Mouse (Mus musculus): Measurements from ENCODE around the gene Trp73. TPM values are rescaled to one million over a fixed set of nuclear protein-coding genes. Genes with fewer than 3 reads are reported as not detected.

Trp73 gene
- total RNA-seq (2012; rRNA removed) = 2.6 and 4.5 TPM in 2 replicates

DNA sequence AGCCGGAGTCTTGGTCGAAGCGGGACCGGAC is at the start of gene Trp73:
TSS of gene Trp73 (minus strand) at position 27 of the 31 bp plus-strand sequence.
- in situ Hi-C loops (cut with MboI; ENCODE audit: low sequenced_read_pairs in 2 of 2, unreplicated experiment in 2 of 2) = no loop called here
- TF ChIP-seq ZC3H11A (IDR thresholded peaks at IDR 0.05; ENCODE audit: borderline replicate concordance, low read depth, low read length) = no peak
- no peak for TF ChIP-seq HCFC1 (IDR thresholded peaks at IDR 0.05; ENCODE audit: borderline replicate concordance, insufficient read depth, low read length)
- Histone ChIP-seq H3K27ac (ENCODE audit: insufficient read depth, low read depth, low read length, poor library complexity, severe bottlenecking) (no peak within 1 kb of the TSS), H3K9ac (ENCODE audit: insufficient read depth, low read depth, low read length, poor library complexity, severe bottlenecking) (peak within 1 kb of the TSS; percentile 40), H3K9me3 (ENCODE audit: control insufficient read depth, insufficient read depth, low read depth, low read length) (no peaks in the 10 kb centered on the region), H3K4me1 (ENCODE audit: control insufficient read depth in 2 of 2, insufficient read depth in 2 of 2, low read length in 2 of 2, poor library complexity in 1 of 2) (peaks cover 0 to 2% of the 10 kb centered on the region in 2 experiments; a peak in 1 of 4 replicates), H3K4me3 (ENCODE audit: insufficient read depth in 1 of 2, low read depth in 1 of 2, low read length in 2 of 2, poor library complexity in 1 of 2, severe bottlenecking in 1 of 2) (peak within 1 kb of the TSS; percentile 42 to 57; a peak in 3 of 4 replicates), H3K36me3 (ENCODE audit: control insufficient read depth, insufficient read depth, low read length, poor library complexity, severe bottlenecking) (no peaks in the 10 kb centered on the region)
- DNase-seq (ENCODE audit: low read depth, low spot score) = no peak

DNA sequence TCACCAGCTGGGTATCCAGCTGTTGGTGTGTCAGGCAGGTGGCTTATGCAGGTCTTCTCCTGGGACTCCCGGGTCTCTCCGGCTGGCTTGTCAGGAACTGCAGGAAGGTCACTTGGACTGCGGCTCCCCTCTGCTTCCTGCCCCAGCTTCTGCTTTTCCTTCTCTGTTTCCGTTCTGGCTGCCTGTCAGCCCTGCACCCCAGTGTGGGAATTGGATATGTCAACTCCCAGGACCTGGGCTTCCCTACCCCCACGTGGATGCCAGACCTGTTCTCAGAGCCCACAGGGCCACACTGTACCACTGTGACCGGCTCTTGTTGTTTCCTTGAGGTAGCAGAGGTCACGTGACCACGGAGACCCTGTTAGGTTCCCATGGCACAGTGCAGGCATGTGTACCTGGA is 48.9 kb upstream of the Trp73 start:
- Histone ChIP-seq H3K4me1 (ENCODE audit: control insufficient read depth in 2 of 2, insufficient read depth in 2 of 2, low read length in 2 of 2, poor library complexity in 1 of 2) (0 out of 4 replicates have a peak, but pooled peaks cover 0 to 4% of the 10 kb centered on the region in 2 experiments), H3K27ac (ENCODE audit: insufficient read depth, low read depth, low read length, poor library complexity, severe bottlenecking) (no peak overlapping the region), H3K9ac (ENCODE audit: insufficient read depth, low read depth, low read length, poor library complexity, severe bottlenecking) (no peak overlapping the region), H3K36me3 (ENCODE audit: control insufficient read depth, insufficient read depth, low read length, poor library complexity, severe bottlenecking) (no peaks in the 10 kb centered on the region), H3K9me3 (ENCODE audit: control insufficient read depth, insufficient read depth, low read depth, low read length) (no peaks in the 10 kb centered on the region), H3K4me3 (ENCODE audit: insufficient read depth in 1 of 2, low read depth in 1 of 2, low read length in 2 of 2, poor library complexity in 1 of 2, severe bottlenecking in 1 of 2) (no peak overlapping the region)
- DNase-seq (ENCODE audit: low read depth, low spot score) = no peak
- no peak for TF ChIP-seq ZNF384 (IDR thresholded peaks at IDR 0.05; ENCODE audit: low read depth, low read length)
- TF ChIP-seq CHD2 (IDR thresholded peaks at IDR 0.05; ENCODE audit: low read depth, low read length) = no peak
- TF ChIP-seq ZC3H11A (IDR thresholded peaks at IDR 0.05; ENCODE audit: borderline replicate concordance, low read depth, low read length) = no peak
- TF ChIP-seq HCFC1 (IDR thresholded peaks at IDR 0.05; ENCODE audit: borderline replicate concordance, insufficient read depth, low read length) = no peak
- no peak for TF ChIP-seq MAFK (IDR thresholded peaks at IDR 0.05; ENCODE audit: insufficient read depth, low read depth, low read length)
- in situ Hi-C loops (cut with MboI; ENCODE audit: low sequenced_read_pairs in 2 of 2, unreplicated experiment in 2 of 2) = no loop called here

DNA sequence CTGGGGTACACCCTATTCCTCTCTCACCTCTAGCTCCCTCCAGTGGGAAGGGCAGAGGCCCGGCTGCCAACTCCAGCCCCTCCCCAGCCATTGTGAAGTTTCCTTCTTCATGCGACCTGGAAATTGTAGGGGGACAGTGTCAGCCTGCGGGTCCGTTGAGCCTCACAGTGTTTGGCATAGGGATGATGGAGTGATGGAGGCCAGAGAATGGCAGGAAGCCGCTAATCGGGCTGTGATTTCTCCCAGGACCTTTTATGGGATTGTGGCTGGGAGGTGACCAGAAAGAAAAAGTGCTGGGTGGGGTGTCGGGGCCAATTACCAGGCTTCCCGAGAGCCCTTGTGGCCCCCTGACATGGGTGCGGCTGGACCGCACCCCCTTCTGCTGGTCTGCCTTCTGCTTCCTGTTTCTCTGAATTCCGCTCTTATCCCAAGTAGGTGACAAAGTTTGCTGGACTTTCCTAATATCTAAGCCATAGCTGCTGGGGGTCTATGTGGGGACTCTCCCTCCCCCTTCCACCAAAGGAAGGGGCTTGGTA is 46.1 kb upstream of the Trp73 start:
- Histone ChIP-seq H3K9me3 (ENCODE audit: control insufficient read depth, insufficient read depth, low read depth, low read length) (no peaks in the 10 kb centered on the region), H3K4me1 (ENCODE audit: control insufficient read depth in 2 of 2, insufficient read depth in 2 of 2, low read length in 2 of 2, poor library complexity in 1 of 2) (0 out of 4 replicates have a peak, but pooled peaks cover 0 to 4% of the 10 kb centered on the region in 2 experiments), H3K36me3 (ENCODE audit: control insufficient read depth, insufficient read depth, low read length, poor library complexity, severe bottlenecking) (no peaks in the 10 kb centered on the region), H3K27ac (ENCODE audit: insufficient read depth, low read depth, low read length, poor library complexity, severe bottlenecking) (no peak overlapping the region), H3K4me3 (ENCODE audit: insufficient read depth in 1 of 2, low read depth in 1 of 2, low read length in 2 of 2, poor library complexity in 1 of 2, severe bottlenecking in 1 of 2) (no peak overlapping the region), H3K9ac (ENCODE audit: insufficient read depth, low read depth, low read length, poor library complexity, severe bottlenecking) (no peak overlapping the region)
- TF ChIP-seq CHD2 (IDR thresholded peaks at IDR 0.05; ENCODE audit: low read depth, low read length) = no peak
- no peak for TF ChIP-seq MAFK (IDR thresholded peaks at IDR 0.05; ENCODE audit: insufficient read depth, low read depth, low read length)
- no peak for TF ChIP-seq ZC3H11A (IDR thresholded peaks at IDR 0.05; ENCODE audit: borderline replicate concordance, low read depth, low read length)
- no peak for TF ChIP-seq HCFC1 (IDR thresholded peaks at IDR 0.05; ENCODE audit: borderline replicate concordance, insufficient read depth, low read length)
- no peak for TF ChIP-seq ZNF384 (IDR thresholded peaks at IDR 0.05; ENCODE audit: low read depth, low read length)
- DNase-seq (ENCODE audit: low read depth, low spot score) = no peak
- in situ Hi-C loops (cut with MboI; ENCODE audit: low sequenced_read_pairs in 2 of 2, unreplicated experiment in 2 of 2) = no loop called here

DNA sequence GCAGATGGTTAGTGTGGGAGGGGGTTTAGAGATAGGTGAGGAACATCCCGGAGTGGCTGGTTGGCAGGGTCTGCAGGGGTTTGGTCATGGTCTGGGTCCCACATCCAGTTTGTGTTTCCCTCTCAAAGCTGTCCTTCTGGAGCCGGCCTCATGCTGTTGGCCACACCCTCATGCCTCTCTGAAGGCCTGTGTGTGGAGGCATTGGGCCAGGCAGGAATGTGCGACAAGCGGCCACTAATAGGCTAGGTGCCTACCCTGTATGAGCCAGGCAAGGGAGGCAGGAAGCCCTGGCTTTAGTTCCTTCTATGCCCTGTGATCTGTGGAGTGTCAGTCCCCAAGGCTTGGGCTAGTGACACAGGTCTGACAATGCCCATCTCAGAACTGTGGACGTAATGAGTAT is 45.0 kb upstream of the Trp73 start:
- no peak for DNase-seq (ENCODE audit: low read depth, low spot score)
- no peak overlapping the region for H3K9ac ChIP-seq (ENCODE audit: insufficient read depth, low read depth, low read length, poor library complexity, severe bottlenecking)
- H3K27ac ChIP-seq (ENCODE audit: insufficient read depth, low read depth, low read length, poor library complexity, severe bottlenecking) = no peak overlapping the region
- no peaks in the 10 kb centered on the region for H3K9me3 ChIP-seq (ENCODE audit: control insufficient read depth, insufficient read depth, low read depth, low read length)
- H3K36me3 ChIP-seq (ENCODE audit: control insufficient read depth, insufficient read depth, low read length, poor library complexity, severe bottlenecking) = no peaks in the 10 kb centered on the region
- no peak overlapping the region for H3K4me3 ChIP-seq (ENCODE audit: insufficient read depth in 1 of 2, low read depth in 1 of 2, low read length in 2 of 2, poor library complexity in 1 of 2, severe bottlenecking in 1 of 2)
- H3K4me1 ChIP-seq (ENCODE audit: control insufficient read depth in 2 of 2, insufficient read depth in 2 of 2, low read length in 2 of 2, poor library complexity in 1 of 2) = 0 out of 4 replicates have a peak, but pooled peaks cover 0 to 4% of the 10 kb centered on the region in 2 experiments
- TF ChIP-seq HCFC1 (IDR thresholded peaks at IDR 0.05; ENCODE audit: borderline replicate concordance, insufficient read depth, low read length) (no peak), ZNF384 (IDR thresholded peaks at IDR 0.05; ENCODE audit: low read depth, low read length) (no peak), ZC3H11A (IDR thresholded peaks at IDR 0.05; ENCODE audit: borderline replicate concordance, low read depth, low read length) (no peak), CHD2 (IDR thresholded peaks at IDR 0.05; ENCODE audit: low read depth, low read length) (no peak), MAFK (IDR thresholded peaks at IDR 0.05; ENCODE audit: insufficient read depth, low read depth, low read length) (no peak)
- in situ Hi-C loops (cut with MboI; ENCODE audit: low sequenced_read_pairs in 2 of 2, unreplicated experiment in 2 of 2) = no loop called here

DNA sequence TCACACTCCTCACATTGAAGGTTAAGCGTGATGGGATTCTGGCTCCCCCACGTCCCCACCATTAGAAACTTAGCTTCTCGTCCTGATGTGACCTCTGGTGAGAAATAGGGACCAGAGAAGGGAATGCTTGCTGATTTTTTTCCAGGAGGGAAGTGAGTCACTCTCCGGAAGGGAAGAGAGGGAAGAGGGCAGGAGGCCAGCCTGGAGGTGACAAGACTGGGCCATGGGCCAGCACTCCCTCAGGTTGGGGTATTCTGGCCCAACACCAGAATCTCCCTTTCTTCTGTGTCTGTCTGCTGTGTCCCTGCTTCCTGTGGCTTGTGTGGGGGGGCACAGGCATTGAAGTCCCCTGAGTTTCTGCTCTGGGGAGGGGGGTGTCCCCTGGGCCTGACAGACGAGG is 43.6 kb upstream of the Trp73 start:
- DNase-seq (ENCODE audit: low read depth, low spot score) = no peak
- H3K4me3 ChIP-seq (ENCODE audit: insufficient read depth in 1 of 2, low read depth in 1 of 2, low read length in 2 of 2, poor library complexity in 1 of 2, severe bottlenecking in 1 of 2) = no peak overlapping the region
- no peak for TF ChIP-seq CHD2 (IDR thresholded peaks at IDR 0.05; ENCODE audit: low read depth, low read length)
- TF ChIP-seq ZNF384 (IDR thresholded peaks at IDR 0.05; ENCODE audit: low read depth, low read length) = no peak
- TF ChIP-seq ZC3H11A (IDR thresholded peaks at IDR 0.05; ENCODE audit: borderline replicate concordance, low read depth, low read length) = no peak
- TF ChIP-seq HCFC1 (IDR thresholded peaks at IDR 0.05; ENCODE audit: borderline replicate concordance, insufficient read depth, low read length) = no peak
- no peak for TF ChIP-seq MAFK (IDR thresholded peaks at IDR 0.05; ENCODE audit: insufficient read depth, low read depth, low read length)
- H3K9ac ChIP-seq (ENCODE audit: insufficient read depth, low read depth, low read length, poor library complexity, severe bottlenecking) = no peak overlapping the region
- in situ Hi-C loops (cut with MboI; ENCODE audit: low sequenced_read_pairs in 2 of 2, unreplicated experiment in 2 of 2) = no loop called here
- H3K4me1 ChIP-seq (ENCODE audit: control insufficient read depth in 2 of 2, insufficient read depth in 2 of 2, low read length in 2 of 2, poor library complexity in 1 of 2) = 0 out of 4 replicates have a peak, but pooled peaks cover 0 to 4% of the 10 kb centered on the region in 2 experiments
- no peaks in the 10 kb centered on the region for H3K36me3 ChIP-seq (ENCODE audit: control insufficient read depth, insufficient read depth, low read length, poor library complexity, severe bottlenecking)
- H3K9me3 ChIP-seq (ENCODE audit: control insufficient read depth, insufficient read depth, low read depth, low read length) = no peaks in the 10 kb centered on the region
- no peak overlapping the region for H3K27ac ChIP-seq (ENCODE audit: insufficient read depth, low read depth, low read length, poor library complexity, severe bottlenecking)
